Mouse (Mus musculus) frontal cortex, postnatal 36 days (tissue): ENCODE data around the gene Ctu2.

Source experiments
- DNase-seq, 2 experiments: peaks; one replicate each; pipeline ENCODE4 v3.0.0; 2022; ENCODE audit warnings: low spot score in 2 of 2

Gene Ctu2

DNA sequence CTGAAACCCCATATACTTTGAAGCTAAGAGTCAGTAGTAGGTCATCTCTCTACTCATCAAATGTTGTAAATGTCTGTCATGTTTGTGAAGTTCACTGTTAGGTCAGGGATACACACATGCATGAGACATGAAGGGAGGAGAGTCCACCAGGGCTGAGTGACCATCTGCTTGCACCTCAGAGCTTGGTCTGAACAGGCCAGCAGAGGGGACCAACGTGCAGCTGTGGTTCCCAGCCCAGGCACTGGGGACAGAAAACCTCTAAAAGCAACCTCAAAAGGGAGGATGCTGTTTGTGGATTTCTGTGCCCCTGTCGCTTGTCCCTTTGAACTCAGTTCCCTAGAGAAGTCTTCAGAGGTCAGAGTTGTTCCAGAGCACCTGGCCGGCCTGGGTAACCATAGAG, 30.7 kb upstream of the Ctu2 start:
- no peak for DNase-seq

DNA sequence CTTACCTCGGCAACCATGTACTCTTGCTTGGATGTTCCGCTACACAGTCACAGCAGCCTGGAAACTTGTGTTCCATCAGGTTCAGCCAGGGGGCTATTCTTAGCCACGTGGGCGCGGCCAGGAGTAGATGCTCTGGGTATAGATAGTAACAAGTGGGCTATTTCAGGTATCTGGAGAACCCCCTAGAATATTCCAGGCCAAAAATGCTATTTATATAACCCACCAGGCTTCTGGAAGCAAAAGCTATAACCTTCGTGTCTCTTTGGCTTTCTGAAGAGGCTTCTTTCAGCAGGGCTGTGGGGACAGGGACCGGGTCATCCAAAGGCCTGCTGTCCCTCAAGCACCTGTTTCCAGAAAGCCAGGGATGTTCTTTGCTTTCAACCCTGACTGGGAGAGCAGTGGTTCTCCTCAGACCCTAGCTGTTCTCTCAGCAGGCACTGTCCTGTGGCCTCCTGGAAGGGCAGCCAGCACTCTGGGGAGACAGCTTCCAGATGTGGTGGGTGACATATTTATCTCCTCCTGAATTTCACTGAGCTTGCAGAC, 24.7 kb upstream of the Ctu2 start:
- DNase-seq: no peak

DNA sequence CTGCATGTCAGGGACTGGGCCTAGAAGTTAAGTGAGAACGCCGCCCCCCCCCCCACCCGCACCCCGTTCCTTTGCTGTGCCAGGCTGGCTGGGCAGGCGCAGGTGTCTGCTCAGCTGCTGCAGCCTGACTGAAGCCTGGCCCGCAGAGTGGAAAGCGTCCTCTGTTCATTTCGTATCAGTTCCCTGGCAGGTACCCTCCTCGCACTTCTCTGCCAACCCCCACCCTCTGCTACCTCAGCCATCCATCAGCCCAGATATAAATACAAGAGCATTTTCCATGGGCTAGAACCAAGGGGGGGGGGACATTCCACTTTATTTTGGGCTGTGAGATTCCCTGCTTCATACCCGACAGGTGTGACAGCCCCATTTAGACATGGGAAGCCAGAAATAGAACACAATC, 23.8 kb upstream of the Ctu2 start:
- no peak for DNase-seq

DNA sequence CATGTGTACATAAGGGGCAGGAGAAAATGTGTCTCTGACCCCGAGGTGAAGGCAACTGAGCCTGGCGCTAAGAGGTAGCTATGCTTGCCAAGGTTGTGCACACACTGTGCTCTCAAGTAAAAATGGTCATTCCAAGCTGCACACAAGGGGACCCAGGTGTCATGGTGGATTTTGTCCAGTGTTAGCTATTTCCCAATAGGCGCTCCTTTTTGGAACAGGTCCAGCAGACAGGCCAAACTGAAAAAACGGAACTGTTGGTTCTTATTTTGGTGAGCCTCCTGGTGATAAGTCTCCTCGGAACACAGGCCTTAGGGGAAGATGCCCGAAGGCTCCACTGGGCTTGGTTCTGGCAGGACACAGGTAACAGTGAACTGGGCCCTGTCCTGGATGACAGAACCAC, 21.5 kb upstream of the Ctu2 start:
- DNase-seq: no peak

DNA sequence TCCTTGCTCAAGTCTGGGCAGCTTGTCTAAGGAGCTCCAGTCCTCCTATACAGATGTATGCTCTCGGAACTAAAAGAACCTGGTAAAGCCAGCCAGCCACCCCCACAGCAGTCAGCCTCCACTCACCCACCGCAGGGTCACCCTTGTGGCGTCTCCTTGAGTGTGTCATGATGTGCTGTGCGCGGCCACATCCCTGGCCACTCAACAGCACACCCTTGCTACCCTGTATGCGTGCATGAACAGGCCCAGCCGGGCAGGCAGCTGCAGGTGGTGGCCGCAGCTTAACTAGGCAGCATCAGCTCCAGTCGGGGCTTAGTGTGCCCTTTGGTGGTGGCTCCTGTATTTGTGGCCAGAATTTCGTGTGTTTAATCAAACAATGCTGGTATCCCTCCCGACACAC, 18.8 kb upstream of the Ctu2 start:
- DNase-seq: no peak

DNA sequence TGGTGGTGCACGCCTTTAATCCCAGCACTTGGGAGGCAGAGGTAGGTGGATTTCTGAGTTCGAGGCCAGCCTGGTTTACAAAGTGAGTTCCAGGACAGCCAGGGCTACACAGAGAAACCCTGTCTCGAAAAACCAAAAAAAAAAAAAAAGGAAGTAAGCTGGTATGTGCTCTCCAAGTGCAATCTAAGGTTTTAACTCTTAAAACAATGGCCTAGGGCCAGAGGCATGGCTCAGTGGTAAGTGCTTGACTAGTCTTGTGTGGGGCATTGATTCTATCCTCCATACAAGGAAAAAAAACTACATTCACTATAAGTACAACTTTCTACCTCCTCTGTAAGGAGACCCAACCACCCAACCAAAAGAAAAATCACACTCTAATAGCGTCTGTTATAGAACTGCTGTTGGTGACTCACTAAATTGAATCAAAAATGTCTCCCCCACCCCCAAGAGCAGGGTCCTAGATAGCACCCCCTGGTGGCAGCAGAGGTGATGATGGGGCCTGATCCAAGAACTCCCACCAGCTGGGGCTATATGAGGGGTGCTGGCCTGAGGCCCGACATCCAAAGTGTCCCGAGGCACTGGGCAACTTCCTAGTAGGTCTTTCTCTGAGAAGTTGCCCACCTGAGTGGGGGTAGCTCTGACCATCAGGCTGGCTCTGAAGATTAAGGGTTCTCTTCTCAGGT, 16.6 kb upstream of the Ctu2 start:
- no peak for DNase-seq

DNA sequence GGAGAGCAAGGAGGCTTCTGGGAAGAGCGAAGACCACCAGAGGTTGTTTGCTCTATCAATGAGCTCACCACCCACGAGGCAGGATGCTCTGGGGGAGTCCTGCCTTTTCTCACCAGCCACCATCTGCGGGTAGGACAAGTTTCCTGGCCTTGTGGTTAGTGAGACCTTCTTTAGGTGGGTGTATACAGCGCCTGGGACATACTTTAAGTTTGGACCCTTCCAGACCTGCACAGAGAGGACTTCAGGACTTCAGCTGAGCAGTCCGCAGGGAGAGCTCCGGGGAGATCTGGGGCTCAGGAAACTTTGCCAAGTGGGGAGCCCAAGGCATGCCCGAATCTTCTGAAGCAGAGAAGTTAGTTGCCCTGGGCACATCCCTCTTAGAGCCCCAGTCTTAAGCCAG, 16.0 kb upstream of the Ctu2 start:
- DNase-seq: no peak

DNA sequence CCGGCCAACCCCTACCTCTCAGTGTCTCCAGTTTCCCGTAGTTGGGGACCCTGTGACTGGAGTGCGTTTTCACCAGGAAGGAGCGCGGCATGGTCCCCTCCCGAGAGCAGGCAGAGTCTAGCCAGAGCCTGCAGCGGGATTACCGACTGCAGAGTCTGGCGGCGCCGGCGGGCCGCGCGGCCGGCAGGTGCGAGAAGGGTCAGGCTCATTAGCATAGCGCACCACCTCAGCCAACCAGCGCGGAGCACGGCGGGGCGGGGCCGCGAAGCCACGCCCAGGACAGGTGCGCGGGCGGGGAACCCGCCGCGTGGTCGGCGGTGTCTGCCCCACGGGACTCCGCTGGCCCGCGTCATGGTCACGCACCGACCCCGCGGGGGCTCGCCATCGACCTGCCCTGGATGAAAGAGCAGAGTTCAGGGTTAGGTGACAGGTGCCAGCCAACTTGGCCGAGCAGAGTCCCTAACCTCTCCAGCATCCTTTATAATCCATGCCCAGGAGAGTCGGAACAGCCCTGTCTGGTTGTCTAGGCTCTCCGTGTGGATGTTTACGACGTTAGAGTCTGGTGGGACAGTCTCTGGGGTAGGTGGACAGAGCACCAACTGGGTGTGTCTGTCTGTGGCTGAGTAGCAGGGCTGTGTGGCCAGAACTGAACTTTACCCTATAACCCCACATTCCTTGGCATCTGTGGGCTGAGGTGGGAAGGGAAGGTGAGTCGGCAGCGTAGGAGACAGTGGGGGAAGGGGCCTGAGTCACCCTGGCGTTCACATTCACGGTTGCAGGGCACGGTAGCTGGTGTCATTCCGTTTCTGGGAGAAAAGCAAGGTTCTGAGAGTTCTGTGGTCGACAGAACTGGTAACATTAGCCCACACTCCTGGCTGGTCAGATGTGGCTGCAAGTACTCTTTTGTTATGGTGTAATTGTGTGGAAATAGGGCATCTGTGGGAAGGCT, 15.1 kb upstream of the Ctu2 start, which contains the start of gene Snai3:
Gene Snai3 (minus strand): TSS at position 210 of the 949 bp plus-strand sequence.
- DNase-seq: no peak

DNA sequence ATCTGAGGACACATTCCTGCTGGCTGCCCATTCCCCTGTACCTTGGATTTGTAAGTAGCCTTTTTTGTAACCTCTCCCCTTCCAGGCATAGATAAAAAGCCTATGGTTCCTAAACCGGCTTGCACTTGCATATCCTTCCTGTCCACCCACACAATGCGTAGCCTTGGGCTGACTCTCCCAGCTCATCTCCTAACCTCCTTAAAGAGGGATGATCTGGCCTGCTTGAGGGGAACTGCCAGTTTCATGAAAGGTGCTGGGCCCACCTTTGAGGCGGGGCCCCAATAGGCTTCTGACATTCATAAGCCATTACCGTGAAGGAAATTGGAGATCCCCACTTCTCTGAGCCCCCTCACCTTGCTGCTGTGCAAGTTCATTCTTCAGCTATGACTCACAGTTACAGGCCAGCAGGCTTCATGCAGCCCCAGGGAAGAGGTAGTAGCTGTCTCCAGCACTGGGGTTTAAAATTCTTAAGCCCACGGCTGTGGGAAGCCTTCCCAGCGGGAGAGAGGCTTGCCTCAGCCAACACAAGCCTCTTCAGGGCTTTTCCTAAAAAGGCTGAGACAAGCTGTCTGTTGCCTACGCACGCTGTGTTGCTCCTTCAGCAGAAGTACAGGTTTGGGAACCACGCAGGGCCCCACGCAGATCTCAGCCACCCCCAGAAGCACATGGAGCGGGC, 14.3 kb upstream of the Ctu2 start:
- peak; percentile 77 to 87 for DNase-seq

DNA sequence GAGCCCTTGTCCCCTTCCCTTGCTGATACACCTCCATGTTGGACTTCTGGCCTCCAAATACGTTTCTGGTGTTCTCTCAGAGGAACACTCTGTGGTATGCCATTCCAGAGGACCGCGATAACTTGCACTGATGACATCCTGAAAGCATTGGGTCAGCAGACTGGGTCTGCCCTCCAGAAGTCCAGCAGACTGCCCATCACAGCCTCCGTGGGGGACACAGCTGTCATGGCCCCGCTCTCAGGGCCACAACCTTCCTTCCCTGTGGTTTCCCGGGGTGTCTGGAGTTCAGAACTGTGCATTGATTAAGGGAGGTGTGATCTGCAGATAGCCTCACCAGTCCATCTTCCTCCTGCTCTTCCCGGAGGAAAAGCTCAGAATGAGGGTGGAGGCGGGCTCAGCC, 13.4 kb upstream of the Ctu2 start:
- DNase-seq: no peak

DNA sequence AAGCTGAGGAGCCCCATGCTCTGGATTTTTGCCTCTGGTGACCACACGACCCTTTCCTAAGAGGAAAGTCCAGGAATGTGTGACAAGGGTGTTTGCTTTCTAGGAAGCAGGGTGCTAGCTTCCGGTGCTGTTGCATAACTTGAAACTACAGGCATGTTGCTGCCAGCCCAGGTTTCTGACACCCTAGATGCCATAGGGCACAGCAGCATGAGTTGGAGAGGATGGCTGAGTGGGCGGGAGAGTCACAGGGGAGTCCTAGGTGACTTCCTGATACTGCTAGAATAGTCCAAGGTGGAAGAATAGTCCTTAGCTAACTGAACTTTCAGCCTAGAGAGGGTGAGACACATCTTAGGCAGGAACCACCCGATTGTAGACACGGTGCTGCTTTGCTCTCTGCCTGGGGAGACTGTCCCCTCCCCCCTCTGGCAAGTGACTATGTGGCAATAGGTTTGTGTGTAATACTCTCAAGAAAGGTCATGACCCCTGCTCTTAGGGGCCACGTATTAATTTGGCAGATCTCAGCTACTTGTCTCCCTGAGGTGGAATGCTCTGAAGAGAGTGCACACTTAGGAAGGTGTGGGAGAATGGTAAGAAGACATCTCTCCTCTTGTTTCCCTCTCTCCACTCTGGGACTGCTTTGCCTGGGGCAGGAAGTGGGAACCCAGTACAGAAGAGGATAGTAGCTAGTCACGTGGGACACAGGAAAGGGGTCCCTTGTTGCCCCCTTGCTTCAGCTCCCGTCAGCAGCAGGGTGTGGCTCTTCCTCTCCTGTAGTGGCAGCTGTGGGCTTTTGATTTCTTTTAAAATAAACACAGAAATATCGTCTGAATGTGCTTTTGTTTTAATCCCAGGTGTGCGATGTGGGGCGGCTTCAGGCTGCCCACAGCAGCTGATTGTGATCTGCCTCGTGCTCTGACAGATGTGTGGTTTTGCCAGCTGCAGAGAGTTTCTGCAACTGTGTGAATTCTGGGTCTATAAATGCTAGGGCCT, 12.0 kb upstream of the Ctu2 start:
- DNase-seq: no peak

DNA sequence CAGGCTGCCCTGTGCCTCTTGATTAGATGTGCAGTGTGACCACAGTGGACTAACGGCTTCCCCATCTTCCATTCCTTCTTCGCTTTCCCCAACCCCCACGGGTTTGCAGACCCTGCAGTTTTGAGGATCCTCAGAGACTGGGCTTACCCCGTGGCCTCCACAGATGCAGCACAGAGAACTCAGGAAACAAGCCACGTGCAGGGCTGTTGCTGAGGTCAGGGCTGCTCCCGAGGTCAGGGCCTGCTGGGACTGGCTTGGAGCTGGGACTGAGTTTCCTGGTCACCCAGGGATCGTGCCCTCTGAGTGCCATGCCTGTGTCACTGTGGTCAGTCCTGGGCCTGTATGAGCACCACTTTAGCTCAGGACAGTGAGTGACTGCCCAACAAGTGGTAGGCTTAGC, 11.0 kb upstream of the Ctu2 start:
- no peak for DNase-seq

DNA sequence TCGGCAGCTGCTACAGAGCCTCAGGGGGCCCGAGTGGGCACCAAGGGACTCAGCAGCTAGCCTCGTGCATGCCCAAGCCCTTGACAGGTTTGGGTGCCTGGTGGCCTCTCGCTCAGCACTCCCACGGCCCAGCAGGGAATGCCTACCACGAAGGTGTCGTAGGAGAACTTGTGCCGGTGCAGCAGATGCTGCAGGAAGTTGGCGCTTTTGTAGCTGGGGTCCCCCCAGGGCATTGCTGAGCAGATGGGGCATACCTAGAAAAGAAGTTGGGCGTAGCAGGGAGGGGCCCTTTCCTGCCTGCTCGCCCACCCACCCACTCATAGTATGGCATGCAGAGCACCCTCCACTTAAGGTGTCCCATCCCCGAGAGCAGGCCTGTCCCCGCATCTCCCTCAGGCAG, 8.1 kb upstream of the Ctu2 start:
- DNase-seq: no peak

DNA sequence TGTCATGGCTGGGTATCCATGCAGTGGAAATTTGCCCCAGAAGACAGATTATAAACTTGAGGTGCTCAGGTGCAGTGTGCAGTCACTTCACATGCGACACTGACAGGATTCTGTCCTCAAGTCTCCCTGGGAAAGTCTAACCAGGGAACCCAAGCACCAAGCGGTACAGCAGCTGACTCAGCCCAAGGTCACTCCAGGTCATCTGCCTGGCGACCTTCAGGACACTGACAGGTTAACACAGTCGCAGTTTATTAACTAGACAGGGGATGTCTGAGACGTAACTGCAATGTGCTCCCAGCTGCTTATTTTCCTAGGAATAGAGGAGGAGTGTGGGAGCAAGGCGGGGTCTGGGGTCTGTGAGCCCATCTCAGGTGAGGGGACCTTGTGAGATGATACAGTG, 6.5 kb upstream of the Ctu2 start:
- no peak for DNase-seq

DNA sequence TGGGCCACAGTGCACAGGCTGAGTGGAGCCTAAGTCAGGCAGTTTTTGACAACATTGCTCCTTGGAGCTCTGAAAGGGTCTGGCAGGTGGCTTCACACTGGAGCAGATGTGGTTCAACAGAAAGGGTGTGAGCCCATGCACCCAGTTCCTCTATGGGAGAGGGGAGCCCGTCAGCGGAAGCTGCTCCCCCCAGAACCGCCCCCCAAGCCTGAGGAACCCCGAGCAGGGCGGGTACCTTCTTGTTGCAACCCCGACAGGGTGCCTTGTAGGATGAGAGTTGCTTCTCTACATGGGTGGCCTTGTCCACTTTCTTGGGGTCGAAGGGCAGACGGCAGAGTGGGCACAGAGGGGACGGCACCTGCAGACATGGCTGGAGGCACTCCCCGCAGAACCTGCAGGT, 6.0 kb upstream of the Ctu2 start:
- no peak for DNase-seq

DNA sequence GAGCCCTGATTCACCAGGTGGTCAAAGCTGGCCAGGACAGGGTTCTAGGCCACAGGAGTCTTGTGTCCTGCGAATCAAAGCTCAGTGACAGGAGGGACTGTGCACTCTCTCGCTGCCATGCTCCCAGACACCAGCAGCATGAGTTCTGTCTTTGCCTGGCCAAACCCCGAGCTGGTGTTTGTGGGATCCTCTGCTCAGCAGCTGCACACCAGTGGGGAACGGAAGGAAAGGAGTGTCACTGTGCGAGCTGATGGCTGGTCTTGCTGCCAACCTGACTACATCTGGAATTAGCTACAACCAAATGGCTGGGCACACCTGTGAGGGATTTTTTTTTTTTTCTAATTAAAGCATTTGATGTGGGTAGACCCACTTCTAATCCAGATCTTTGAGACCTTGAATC, 5.3 kb upstream of the Ctu2 start:
- DNase-seq: no peak

DNA sequence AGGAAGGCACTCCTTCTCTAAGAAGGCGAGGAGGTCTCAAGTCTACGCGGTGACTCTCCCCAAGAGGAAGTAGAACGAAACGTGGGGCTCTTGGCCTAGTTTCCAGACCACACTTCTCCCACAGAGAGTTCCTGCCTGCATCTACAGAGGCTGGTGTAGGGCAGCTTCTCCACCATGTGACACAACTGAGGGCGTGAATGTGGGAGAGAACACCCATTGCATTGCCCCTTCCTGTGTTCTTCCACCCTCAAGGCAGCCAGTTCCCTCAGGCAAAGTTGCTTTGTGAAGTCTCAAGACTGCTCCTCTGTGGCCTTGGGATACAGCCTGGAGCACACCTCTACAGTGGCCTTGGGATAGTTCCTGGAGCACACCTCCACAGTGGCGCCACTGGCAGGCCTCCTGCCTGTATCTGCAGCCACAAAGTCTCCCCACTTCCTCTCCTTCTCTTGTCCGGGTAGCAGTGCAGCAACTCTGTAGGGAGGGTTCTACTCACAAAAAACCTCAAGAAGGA, 2.0 kb upstream of the Ctu2 start:
- DNase-seq: no peak

DNA sequence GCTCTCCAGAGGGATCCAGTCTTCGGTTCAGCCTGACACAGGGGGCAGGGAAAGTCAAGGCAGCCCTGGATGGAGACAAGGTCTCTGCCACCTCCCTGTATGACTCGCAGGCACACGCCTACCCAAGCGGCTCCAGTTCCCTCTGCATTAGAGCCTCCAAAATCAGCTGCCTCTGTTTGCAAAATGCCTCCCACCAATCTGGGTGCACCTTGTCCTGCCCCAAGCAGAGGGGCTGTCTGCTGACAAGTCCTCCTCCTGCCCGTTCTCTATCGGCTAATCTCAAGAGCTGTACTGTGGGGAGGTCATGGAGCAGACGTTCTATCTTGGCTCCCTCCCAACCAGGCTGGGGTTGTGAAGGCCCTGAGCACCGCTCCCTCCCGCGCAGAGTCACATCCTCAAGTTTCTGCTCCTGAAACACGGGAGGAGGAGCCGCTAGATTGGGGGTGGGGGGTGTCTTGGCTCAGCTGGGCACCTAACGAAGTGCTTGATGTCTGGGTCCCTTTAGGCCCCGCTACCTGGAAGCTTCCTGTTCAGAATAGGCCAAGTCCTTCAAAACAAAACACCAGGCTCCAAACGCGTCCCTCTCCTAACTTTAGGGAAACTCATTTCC, 887 bp upstream of the Ctu2 start:
- peak in 1 of 2 experiments; percentile 46 for DNase-seq

DNA sequence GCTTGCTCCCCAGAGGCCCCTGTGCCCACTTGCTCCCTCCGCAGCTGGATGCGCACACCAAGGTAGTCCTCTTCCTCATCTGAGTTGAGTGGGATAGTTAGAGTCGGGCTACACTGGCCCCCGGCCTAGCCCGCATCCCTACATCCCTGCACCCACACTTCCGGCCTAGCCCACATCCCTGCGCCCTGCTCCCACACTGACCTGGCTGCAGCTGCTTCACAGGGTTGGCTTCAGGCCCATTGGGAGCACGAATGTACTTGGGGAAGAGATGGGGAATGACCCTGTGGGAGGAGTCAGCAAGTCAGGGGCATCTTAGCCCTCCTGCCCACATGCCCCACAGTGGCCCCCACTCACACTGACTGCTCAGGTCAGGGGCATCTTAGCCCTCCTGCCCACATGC, 6.5 kb downstream of the Ctu2 start:
- DNase-seq: no peak

DNA sequence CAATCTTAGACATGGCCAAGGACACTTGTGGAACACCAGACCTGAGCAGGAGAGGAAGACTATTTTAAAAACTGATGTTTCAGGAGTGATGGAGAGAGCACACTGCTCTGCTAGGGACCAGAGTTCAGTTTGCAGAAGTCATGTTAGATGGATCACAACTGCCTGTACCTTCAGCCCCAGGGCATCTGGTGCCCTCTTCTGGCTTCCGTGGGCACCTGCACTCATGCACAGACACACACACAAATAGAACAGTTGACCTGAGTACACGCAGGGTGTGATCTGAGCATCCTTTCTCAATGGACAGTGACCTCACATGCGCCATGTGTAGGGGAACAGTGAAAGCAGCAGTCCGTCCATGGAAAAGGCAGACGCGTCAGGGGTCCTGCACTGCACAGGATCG, 7.9 kb downstream of the Ctu2 start:
- DNase-seq: no peak
